Mouse (Mus musculus) monocyte, adult 2 months (primary cell): ENCODE data around the gene Olfr716.
"Not testable (repeated sequence)": the region's sequence is repeated elsewhere in the genome, so short reads cannot be mapped to it uniquely, and the experiment has no call there.

Experiments used
- DNase-seq, 2 experiments: peaks; one replicate each; pipeline ENCODE4 v3.0.0; 2022; ENCODE audit warnings: low spot score in 2 of 2, low read depth in 1 of 2

The Olfr716 gene

GRCm38 (mm10) chr7:107138027-107138426 lies at the start of gene Olfr716:
TSS of gene Olfr716 (plus strand) at chr7:107138327.
- DNase-seq: not testable (repeated sequence)

GRCm38 (mm10) chr7:107092920-107093319 lies 45.2 kb upstream of the Olfr716 start, which contains the start of gene Olfr17:
TSS of gene Olfr17 (plus strand) at chr7:107093220.
- no peak for DNase-seq

- not testable (repeated sequence) for DNase-seq
These were observed 27.9 kb upstream of the Olfr716 start, which contains the start of gene Olfr715b for GRCm38 (mm10) chr7:107110269-107110668. TSS of gene Olfr715b (minus strand) at chr7:107110369.

GRCm38 (mm10) chr7:107130983-107131382 lies 7.1 kb upstream of the Olfr716 start, which contains the start of gene Olfr715:
TSS of gene Olfr715 (minus strand) at chr7:107131083.
- DNase-seq: not testable (repeated sequence)

- DNase-seq: no peak
These were observed 28.6 kb downstream of the Olfr716 start, which contains the start of gene Nlrp14 for GRCm38 (mm10) chr7:107166690-107167089. TSS of gene Nlrp14 (plus strand) at chr7:107166990.

GRCm38 (mm10) chr7:107180406-107180805 lies 42.3 kb downstream of the Olfr716 start:
- DNase-seq: no peak
